Mouse (Mus musculus) cerebellum, postnatal 36 days (tissue): ENCODE measurements around the gene Taf6.
A peak's percentile ranks its signal among the peaks of the same experiment; 100 is the strongest.
"Not testable (repeated sequence)": the region's sequence is repeated elsewhere in the genome, so short reads cannot be mapped to it uniquely, and the experiment has no call there.

ENCODE experiments used
- DNase-seq, 2 experiments: peaks; one replicate each; pipeline ENCODE4 v3.0.0; 2021 to 2022; ENCODE audit warnings: mixed read lengths in 2 of 2

Taf6 gene

DNA sequence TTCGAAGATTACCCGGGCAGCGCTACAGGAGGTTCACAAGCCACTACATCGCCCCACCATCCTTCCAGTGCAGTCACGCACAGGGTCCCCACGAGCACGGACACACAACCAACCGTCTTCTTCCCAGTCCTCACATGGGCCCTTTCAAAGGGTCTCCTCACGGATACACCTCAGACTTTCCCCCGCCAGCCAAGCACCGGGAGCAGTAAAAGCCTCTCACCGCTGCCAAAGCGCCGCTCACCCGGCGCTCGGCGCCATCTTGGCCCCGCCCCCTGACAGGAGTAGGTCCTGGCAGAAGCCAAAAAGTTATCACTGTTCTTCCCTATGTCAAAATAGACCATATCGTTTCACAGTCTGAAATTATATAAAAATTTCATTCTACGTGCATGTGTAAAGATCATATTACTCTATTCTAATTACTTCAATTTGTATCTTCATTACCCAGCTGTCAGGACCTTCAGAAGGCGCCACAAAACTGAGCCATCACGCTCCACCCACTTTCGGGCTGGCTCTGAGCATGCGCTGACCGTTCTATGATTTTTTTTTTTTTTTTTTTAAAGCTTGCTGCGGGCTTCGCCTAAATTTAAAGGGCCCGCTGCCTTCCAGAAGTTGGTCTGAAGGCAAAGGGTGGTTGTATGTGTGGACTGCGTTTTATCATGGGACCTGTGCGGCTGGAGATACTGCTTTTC lies at the start of gene Taf6, which contains the start of gene Cnpy4:
TSS of gene Taf6 (minus strand) at position 502 of the 689 bp plus-strand sequence.
TSS of gene Cnpy4 (plus strand) at position 536 of the 689 bp plus-strand sequence.
- peak; percentile 83 to 85 for DNase-seq

DNA sequence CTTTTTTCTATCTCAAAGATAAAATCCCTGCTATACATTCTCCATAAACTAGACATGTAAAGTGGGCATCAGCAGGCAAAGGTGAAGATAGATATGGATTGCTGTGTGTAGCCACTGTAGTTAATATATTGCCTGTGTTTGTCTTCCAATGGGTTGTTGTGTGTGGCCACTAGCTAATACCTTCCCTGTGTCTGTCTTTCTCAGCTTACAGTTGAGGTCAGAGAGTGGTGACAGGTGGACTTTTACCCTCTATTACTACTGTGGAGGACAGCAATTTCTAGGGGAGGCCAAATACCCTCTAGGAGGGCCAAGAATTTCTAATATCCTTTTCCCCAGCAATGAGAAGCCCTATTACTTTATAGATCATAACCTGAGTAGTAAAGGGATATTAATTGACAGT lies 47.0 kb upstream of the Taf6 start:
- DNase-seq, result no peak

DNA sequence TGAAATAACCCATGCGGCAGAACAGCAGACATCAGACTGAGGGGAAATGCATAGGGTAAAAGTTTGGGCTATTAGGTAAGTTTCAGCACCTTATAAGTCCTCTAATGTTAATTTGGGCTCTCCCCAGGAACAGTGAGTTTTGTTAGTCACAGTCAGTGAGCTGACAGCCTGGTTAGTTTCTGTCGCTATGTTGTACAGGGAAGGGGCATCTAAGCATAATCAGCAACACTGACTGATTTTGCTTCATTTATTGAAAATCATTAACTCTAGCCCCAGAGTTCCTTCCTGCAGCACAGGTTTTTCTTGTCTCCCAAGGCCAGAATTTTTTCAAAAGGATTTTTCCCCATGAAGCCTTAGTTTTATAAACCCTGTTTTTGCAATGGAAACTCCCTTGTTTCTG lies 46.5 kb upstream of the Taf6 start:
- DNase-seq, result no peak

DNA sequence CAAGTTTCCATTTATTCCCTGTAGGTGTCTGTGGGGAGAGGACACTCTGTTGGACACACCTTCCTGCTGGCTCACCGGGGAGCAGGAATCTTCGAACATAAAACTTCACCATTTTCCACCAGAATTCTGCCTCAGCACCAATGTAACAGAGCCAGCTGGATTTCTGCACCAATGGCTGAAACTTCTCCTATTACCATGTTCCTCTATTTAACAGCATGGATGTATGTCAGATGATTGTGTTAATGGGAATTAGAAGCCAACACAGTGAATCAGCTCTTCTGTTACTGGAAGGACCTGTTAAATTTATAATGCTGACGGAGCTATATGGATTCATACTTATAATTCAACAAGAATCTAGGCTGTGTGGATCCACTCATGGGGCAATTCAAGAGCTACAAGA lies 42.3 kb upstream of the Taf6 start:
- no peak for DNase-seq

DNA sequence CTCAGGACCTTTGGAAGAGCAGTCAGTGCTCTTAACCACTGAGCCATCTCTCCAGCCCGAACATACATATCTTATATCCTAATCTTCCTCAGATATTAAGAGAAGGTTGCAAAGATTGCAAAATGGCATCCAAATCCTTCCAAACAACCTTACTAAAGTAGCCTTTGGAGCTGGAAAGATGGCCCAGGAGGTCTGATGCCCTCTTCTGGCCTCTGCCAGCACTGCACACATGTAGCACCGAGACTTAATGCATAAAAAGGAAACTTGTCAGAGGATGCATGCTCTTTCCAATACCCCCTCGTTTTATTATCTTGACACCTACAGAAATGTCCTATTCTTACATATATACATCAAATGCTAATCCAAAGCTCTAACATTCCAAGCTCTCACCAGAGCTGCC lies 40.8 kb upstream of the Taf6 start:
- peak; percentile 14 to 21 for DNase-seq

DNA sequence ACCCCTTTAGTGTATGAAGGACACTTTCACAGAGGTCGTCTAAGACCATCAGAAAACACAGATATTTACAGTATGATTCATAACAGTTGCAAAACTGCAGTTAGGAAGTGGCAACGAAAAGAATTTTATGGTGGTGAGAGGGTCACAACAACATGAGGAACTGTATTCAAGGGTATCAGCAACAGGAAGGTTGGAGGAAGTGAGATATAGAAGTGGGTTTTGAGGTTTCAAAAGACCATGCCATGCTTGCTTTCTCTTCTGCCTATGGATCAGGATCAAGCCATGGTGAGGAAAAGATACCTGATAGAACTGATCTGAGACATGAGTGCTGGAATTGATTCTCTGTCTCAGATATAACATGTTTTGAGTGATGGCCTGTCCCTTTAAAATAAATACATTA lies 40.1 kb upstream of the Taf6 start:
- no peak for DNase-seq

DNA sequence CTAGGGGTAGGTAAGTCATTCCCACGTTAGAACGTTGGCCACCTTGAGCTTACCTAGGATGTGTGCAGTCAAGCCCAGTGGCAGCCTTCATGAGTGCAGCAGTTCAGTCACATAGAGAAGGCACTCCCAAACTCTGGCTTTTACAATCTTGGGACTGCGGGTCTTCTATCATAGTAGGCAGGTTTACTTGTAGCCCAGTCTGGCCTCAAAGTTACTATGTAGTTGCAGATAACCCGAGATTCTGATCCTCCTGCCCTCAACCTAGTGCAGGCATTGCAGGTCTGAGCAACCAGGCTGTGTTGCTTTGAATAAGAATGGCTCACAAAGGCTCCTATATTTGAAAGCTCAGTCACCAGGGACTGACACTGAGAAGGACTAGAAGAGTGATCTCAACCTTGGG lies 39.2 kb upstream of the Taf6 start:
- DNase-seq, result no peak

DNA sequence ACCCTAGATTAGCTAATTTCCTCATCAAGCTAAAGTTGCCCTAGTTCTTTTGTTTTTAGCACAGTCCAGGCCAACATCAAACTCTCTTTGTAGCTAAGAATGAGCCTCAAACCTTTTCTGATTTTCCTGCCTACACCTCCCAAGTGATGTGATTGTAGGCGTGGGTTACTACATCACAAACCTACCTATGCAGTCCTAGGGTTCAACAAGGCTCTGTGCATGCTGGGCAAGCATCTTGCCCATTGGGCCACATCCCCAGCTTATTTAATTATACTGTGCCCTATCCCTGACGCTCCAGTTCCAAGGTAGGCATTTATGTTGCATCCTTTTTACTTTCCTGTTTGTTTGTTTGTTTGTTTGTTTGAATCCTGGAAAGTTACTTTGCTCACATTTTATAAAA lies 38.4 kb upstream of the Taf6 start, which contains the start of gene Nxpe5:
TSS of gene Nxpe5 (plus strand) at position 199 of the 400 bp plus-strand sequence.
- DNase-seq, result no peak

DNA sequence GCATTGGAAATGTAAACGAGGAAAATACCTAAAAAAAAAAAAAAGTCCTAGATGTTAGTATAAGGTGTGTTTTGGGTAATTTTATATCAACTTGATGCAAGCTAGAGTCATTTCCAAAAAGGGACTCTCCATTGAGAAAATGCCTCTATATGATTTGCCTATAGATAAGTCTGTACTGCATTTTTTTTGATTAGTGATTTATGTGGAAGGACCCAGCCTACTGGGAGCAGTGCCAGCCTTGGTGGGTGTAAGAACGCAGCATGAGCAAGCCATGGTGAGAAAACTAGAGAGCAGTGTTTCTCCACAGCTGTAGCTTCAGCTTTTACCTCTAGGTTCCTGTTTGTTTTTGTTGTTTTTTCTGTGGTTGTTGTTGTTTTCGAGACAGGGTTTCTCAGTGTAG lies 36.0 kb upstream of the Taf6 start:
- no peak for DNase-seq

DNA sequence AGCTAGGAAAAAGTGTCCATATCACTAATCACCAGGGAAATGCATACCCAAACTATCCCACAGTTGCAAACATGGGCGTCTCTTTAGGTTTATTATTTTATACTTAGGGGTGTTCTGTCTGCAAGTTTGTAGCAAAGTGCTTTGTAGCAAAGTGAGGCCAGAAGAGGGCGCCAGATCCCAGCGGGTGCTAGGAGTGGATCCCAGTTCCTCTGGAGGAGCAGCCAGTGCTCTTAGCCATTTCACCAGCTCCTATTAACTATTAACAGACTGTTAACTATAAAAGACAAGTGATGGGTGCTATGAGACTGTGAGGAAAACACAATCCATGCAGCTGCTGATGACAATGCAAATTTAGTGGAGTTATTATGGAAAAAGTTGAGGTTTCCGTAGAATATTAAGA lies 34.9 kb upstream of the Taf6 start:
- DNase-seq, result peak; percentile 78 to 79

DNA sequence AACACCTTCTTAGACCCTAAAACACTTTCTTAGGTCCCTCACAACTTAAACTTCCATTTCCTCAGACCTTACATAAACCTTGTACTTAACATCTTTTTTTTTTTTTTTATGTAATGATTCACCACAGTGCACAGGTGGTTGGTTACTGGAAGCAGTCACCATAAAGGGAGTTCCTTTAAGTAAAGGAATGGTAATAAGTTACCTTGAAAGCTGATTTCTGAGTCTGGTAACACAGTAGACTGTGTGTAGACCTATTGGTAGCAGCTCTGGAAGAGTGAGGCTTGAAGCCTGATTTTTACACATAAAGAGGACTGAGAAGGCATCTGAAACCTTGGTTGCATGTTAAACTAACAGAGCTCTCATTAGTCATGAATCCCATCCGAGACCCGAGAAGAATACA lies 32.6 kb upstream of the Taf6 start:
- no peak for DNase-seq

DNA sequence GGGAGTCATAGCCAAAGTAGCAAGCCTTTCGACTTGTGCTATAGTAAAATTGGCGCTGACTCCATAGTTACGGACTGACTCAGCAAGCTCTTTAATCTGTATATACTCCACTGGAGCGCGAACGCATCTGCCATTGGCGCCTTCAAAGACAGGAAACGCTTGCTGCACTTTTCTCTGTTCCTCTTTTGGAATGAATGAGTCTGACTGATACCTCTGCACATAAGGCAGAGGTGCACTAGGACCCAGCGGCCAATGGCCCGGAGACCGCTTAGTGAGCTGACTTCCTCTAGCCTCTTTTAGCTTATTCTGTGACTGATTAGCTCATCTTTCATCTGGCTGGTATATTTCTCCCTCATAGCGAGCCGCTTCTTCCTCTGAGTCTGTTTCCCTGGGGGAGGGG lies 29.4 kb upstream of the Taf6 start:
- not testable (repeated sequence) for DNase-seq

DNA sequence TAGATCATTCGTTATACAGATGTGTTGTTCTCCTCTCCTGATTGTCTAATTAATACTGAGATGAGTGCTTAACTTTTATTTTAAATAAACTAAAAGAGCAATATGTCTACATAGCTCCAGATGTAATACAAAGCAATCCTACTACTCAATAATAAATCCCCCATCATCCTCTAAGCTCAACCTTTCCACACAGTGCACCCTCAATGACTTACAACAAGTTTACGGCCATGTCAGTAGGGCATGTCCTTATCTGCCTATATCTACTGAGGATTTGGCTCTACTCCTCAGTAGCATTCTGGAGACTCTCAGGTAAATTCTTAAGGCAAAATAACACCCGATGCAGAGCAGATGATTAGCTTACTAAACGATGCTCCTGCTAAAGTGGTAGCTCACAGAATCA lies 20.6 kb upstream of the Taf6 start:
- no peak for DNase-seq

DNA sequence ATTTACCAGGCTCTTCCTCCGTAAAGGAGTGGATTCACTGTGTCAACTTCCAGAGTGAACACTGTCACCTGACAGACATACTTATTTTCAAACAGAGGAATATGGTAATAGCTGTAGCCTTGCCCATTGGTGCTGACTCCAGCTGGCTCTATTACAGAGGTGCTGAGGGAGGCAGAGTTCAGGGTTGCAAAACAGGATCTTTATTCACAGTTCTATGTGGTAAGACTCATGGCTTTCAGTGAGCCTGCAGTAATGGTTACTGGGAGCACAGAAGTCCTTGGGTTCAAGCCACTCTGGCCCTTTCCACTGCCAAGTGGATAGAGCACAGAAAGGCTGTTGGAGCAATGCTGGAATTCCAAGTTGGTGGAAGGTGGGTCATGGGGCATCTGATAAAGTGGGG lies 20.0 kb upstream of the Taf6 start:
- no peak for DNase-seq

DNA sequence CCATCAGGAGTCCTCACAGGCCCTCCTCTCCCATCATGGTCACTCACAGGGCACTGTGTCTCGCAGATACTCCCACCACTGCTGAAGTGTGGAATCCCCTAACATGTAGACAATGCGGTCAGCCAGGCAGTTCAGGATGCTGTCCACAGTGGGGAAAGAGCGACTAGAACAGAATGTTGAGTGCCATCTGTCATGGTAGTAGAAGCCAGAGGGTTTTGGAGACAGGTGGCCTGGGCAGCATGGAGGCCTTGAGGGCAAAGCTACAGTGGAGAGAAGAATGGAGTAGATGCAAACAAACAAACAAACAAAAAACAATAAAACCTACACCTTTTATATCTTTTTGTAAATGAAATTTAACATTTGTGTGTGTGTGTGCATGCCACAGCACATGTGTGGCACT lies 14.8 kb upstream of the Taf6 start:
- DNase-seq, result no peak

DNA sequence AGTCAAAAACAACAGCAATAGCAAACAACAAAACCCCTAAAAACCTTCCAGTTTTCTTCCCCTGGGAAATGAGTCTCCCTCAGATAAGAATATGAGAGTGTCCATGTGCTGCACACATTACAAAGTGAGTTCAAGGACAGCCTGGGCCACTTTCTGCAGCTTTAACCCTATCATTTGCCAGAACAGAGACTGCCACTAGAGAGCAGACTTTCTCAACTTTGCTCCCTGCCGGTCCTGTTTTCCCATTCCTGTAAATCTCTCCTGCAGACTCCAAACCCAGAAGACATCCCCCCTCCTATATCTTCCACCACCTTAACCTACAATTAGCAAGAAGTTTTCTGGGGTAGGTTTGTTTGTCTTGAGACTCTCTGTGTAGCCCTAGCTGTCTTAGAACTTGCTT lies 12.3 kb upstream of the Taf6 start:
- DNase-seq, result no peak

DNA sequence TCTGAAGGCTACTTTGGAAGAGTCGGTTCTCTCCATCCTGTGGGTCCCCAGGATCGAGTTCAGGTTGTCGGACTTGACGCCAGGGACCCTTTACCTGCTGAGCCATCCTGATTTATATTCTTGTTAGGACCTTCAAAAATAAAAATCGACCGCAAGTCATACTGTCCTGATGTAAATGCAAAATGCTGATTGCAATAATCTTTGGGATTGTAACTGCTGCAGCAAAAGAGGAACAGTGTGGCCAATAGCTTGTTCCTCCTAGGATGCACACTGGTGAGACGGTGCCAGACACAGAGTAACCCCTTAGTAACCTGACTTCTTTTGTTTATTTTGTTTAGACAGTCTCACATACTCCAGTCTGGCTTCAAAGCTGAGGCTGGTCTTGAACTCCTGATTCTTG lies 8.2 kb upstream of the Taf6 start:
- no peak for DNase-seq

DNA sequence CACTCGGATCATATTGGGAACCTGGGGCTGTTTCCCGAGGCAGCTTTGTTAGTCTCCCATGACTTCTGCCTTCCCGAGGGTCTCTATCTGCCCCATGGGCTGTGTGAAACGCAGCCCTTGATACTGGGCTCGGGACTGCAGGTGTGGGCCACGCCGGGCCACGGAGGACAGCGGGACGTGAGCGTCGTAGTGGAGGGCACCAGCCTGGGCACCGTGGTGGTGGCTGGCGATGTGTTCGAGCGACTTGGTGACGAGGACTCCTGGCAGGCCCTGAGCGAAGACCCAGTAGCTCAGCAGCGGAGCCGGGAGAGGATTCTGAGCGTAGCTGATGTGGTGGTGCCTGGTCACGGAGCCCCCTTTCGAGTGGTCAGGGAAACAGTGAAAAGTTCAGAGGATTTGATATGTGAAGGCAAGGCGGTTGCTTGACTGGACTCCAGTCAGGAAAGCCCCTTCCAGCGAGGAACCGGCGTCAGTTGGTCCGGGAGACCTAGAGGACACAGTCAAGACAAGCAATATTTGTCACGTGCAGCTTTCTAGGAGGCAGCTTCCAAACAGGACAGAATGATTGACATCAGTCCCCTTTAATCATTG lies 7.6 kb upstream of the Taf6 start:
- peak in 1 of 2 experiments; percentile 47 for DNase-seq

DNA sequence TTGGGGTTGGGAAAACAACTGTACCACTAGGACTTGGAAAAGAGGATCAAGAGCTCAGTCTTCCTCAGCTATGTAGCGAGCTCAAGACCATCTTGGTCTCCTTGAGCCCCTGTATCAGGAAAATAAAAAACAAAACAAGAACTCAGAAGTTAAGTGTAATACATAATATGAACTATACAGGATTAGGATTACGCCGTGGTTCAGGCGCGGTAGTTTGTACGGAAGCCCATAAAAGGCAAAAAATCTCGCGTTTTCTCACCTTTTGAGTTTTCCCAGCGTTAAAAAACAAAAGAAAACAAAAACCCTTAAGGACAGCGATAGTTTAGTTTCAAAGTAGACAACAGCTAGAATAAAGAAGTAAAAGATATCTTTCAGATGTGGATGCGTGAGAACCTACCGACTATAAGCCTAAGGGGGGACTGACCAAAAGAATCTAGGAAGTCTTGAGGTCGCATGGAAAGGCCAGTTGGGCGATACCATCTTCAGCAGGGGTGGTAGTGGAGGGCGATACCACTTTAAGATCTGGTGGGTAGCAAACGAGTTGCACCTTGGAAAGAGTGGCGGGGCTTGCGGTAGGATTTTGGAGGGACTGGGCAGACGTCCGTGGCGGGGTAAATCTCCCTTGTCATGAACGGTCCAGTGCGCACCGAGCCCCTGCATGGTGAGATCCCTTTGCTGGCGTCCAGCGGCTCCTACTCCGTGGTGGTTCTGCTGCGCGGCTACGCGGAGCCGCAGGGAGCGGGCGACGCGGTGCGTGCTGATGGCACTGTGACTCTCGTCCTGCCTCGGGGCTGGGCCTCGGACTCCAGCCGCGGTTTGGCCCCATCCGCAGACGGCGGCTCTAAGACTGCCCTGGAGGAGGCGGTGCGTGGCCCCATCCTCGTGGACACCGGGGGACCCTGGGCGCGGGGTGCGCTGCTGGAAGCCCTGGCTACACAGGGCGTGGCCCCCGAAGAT lies 6.8 kb upstream of the Taf6 start, which contains the start of gene Mblac1:
TSS of gene Mblac1 (plus strand) at position 544 of the 957 bp plus-strand sequence.
- peak; percentile 85 to 91 for DNase-seq

DNA sequence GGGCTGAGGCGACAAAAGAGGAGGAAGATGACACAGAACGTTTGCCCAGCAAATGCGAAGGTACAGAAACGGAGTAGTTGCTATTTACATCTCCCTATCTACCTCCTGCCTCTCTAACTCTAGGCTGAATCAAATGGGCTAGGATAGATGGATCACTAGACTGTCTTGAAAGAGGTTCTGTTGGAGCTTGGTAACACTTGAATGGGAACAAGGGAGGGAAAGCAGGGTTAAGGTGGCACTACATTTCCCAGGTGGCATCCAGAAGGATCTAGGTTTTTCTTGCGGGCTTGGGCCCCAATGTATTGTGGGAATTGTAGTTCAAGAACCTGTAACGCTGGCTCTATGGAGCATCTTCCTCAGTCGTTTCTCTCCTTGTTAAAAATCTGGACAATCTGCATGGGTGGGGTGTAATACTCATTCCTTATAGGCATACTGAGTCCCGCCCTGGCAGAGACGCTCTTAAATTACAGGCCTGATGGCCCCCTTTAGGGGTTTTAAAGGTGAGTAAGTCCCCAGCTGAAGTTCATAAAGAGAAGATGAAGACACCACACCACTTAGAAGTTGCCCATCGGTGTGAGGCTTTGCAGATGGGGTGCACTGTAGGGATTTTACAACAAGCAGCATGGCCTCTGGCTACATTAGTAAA lies 533 bp upstream of the Taf6 start:
- peak; percentile 67 to 77 for DNase-seq

DNA sequence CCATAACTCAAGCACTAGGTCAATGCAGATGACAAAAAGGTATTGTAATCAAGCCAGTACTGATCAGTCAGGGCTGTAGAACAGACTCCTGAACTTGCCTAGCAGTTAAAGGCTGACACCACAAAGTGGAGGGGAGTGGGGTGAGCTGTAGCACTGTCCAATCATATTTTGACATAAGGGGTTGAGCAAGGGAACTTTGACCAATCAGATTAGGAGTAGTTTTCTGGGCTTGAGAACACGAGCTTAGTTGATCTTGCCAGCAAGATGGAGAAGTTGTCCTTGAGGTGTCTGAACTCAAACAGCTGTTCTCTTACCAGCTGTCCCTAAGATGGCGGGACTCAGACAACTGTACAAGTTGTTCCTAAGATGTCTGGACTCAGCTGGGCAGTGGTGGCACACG lies 14.0 kb downstream of the Taf6 start:
- no peak for DNase-seq

DNA sequence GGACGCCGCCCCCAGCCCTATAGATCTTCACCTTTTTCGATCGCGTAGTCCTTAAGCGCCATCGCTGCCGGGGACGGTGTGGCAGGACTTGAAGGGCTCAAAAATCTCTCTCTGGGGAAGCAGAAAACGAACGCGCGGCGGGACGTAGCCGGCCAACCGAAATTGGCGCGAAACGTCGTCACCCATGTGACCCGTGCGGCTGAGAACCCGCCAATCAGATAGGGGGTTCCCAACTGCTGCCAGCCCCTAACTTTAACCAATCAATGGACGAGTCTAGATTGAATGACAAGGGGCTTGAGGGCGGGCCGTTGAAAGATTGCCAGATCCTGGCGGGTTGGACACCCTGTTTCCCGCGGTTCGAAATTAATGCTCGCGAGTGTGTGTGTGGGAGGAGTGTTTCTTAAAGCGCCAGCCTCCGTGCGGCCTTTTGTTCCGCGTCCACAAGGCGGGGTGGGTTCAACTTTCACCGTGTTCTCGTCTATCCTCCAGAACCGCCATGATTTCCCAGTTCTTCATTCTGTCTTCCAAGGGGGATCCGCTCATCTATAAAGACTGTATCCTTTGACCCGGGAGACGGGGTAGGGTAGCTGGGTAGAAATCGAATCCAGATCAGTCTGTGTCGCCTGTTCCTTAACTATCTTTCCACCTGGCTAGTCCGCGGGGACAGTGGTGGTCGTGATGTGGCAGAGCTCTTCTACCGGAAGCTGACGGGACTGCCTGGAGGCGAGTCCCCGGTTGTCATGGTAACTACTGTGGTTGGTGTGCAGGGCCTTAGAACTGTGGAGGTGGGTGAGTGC lies 15.4 kb downstream of the Taf6 start, which contains the start of the genes Ap4m1 and Mcm7:
TSS of gene Ap4m1 (plus strand) at position 308 of the 797 bp plus-strand sequence.
TSS of gene Mcm7 (minus strand) at position 728 of the 797 bp plus-strand sequence.
- DNase-seq, result peak; percentile 99
